Mouse (Mus musculus): ENCODE results near the gene Elane. TPM values are rescaled to one million over a fixed set of nuclear protein-coding genes. Genes with fewer than 3 reads are reported as not detected.

The Elane gene
- not detected in 2 replicates for polyA plus RNA-seq (2016; fragmentation: Nextera tagmentation; extraction: Ambion mirVana)

DNA sequence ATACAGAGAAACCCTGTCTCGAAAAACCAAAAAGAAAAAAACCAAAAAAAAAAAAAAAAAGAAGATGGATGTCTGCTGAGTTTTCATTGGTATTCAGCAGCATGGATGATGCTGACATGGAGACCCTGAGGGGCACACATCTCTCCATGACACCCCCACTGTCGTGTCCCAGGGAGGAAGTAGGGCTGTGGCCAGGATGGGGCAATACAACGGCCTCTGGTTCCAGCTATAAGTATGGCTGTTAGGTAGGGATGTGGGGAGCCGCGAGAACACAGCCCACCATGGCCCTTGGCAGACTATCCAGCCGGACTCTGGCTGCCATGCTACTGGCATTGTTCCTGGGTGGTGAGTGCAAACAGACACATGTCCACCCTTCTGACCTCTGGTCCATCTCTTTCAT lies at the start of gene Elane:
Gene Elane, plus strand, starts transcription at position 194 of the 400 bp plus-strand sequence.
- 82% methylated on average over 6 of the region's 6 CpGs for WGBS
- no peaks in the 10 kb centered on the region for H3K36me3 ChIP-seq
- no peak within 1 kb of the TSS for H3K9ac ChIP-seq (replicated peaks)
- no peak within 1 kb of the TSS for H3K4me2 ChIP-seq
- no peak for ATAC-seq (ENCODE audit: insufficient number of reproducible peaks, insufficient read depth, low FRiP score, low TSS enrichment, low read depth)
- H3K27me3 ChIP-seq, result peaks cover 31% of the 10 kb centered on the region
- H3K9me3 ChIP-seq, result no peaks in the 10 kb centered on the region
- H3K4me3 ChIP-seq (replicated peaks), result no peak within 1 kb of the TSS
- H3K27ac ChIP-seq, result no peak within 1 kb of the TSS
- peaks cover 21% of the 10 kb centered on the region for H3K4me1 ChIP-seq (replicated peaks)

DNA sequence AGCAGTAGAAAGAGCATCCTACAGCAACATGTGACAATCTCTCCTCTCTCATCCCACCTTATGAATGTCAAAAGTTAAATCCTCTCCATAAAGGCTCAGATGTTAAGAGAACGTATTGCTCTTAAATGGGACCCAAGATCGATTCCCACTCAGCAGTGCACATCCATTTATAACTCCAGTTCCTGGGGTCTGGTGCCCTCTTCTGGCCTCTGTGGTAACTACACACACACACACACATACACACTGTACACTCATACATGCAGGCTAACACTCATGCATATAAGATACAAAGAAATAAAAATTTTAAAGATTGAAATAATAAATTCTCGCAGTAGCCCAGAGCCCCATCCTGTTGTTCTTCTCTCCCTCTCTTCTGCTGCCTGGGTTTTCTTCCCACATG lies 49.1 kb upstream of the Elane start:
- no peak for ATAC-seq (ENCODE audit: insufficient number of reproducible peaks, insufficient read depth, low FRiP score, low TSS enrichment, low read depth)
- no peak overlapping the region for H3K9ac ChIP-seq (replicated peaks)
- H3K9me3 ChIP-seq, result 0 out of 2 replicates have a peak, but pooled peaks cover 5% of the 10 kb centered on the region
- H3K4me3 ChIP-seq (replicated peaks), result no peak overlapping the region
- 98% methylated on average over 3 of the region's 3 CpGs for WGBS
- no peak overlapping the region for H3K4me2 ChIP-seq
- no peaks in the 10 kb centered on the region for H3K27me3 ChIP-seq
- H3K27ac ChIP-seq, result no peak overlapping the region
- peaks cover 12% of the 10 kb centered on the region for H3K4me1 ChIP-seq (replicated peaks)
- no peaks in the 10 kb centered on the region for H3K36me3 ChIP-seq

DNA sequence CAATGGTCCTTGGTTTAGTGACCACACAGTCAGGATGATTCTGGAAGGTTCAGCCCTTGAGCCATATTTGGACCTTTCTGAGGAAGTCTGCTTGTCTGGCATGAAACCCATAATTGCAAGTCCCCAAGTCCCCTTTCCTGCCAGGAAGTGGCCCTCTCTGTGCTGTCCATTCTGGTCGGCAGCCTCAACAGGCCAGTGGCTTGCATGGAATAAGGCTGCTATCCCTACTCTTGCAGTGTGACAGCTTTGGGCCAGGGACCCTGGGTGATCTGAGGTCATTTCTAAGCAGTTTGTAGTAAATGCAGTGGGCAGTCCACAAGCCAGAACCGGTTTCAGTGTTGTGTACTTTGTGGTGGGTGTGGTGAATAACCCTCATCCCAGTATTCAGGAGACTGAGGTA lies 47.9 kb upstream of the Elane start:
- WGBS, result 60% methylated on average over 2 of the region's 2 CpGs
- ATAC-seq (ENCODE audit: insufficient number of reproducible peaks, insufficient read depth, low FRiP score, low TSS enrichment, low read depth), result no peak
- H3K27ac ChIP-seq, result no peak overlapping the region
- H3K4me1 ChIP-seq (replicated peaks), result peaks cover 12% of the 10 kb centered on the region
- H3K27me3 ChIP-seq, result no peaks in the 10 kb centered on the region
- no peak overlapping the region for H3K9ac ChIP-seq (replicated peaks)
- H3K9me3 ChIP-seq, result 0 out of 2 replicates have a peak, but pooled peaks cover 5% of the 10 kb centered on the region
- H3K4me3 ChIP-seq (replicated peaks), result no peak overlapping the region
- H3K4me2 ChIP-seq, result no peak overlapping the region
- H3K36me3 ChIP-seq, result no peaks in the 10 kb centered on the region

DNA sequence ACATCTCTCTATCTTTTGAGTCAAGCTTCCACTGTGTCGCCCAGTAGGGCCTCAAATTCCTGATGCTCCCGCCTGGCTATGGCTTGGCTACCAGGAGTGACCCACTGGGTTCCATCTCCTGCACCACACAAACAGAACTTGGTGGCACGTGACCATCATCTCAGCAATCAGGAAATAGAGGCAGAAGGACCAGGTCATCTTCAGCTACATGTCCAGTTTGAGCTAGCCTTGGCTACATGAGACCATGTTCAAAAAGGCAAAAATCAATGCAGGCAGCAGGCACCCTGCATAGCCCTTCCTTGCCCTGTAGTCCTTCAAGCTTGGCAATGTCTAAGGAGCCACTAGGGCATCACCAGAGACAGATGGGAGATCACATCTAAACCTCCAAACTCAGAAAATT lies 46.0 kb upstream of the Elane start:
- H3K4me2 ChIP-seq, result peak overlapping the region; percentile 63
- H3K36me3 ChIP-seq, result no peaks in the 10 kb centered on the region
- H3K27me3 ChIP-seq, result no peaks in the 10 kb centered on the region
- no peak for ATAC-seq (ENCODE audit: insufficient number of reproducible peaks, insufficient read depth, low FRiP score, low TSS enrichment, low read depth)
- H3K9ac ChIP-seq (replicated peaks), result no peak overlapping the region
- 0 out of 2 replicates have a peak, but pooled peaks cover 5% of the 10 kb centered on the region for H3K9me3 ChIP-seq
- H3K27ac ChIP-seq, result peak overlapping the region; percentile 95
- 83% methylated on average over 3 of the region's 3 CpGs for WGBS
- peak overlapping the region; percentile 38; the same call in 1 of the 2 replicates for H3K4me3 ChIP-seq (replicated peaks)
- peaks cover 23% of the 10 kb centered on the region for H3K4me1 ChIP-seq (replicated peaks)

DNA sequence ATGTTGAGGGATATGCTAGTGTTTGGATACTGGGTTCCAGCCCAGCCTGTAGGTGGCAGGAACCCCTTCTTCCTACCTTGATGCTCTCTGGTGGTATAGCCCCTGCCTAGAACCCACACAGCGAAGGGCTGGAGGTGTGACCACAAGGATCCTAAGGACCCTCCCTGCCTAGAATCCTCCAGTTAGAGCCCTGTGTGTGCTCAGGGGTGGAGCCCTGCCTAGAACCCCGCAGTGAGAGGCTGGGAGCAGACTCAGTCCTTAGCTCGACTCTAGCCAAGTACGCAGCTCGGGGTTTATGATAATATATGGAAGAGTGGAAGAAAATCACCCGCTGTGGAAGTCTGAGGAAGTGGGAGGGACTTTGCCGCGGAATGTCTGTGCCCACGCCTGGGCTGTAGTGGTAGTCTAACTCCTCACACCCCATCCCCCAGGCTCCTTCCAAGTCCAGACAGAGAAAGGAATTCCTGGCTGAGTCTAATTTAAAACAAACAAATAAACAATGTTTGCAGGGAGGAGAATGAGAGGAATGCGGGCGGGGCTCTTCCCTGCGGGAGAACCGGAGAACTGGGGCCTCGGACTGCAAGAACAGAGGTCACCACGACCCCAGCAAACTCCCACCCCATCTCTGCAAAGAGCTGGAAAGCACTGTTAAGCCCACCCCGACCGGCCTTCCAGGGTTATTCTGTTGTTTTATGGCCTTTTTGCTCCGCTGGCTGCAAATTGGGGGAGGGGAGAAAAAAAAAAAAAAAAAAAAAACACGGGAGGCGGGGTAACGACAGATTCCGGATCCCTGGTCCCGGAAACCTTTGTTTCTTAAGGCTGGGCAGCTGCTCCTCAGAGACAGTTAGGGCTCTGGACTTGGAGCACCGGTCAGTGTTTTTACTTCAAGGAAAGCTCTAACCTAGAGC lies 45.1 kb upstream of the Elane start:
- Histone ChIP-seq H3K27ac (peak overlapping the region; percentile 95), H3K27me3 (no peaks in the 10 kb centered on the region), H3K4me3 (replicated peaks) (peak overlapping the region; percentile 38), H3K36me3 (no peaks in the 10 kb centered on the region), H3K9ac (replicated peaks) (peak overlapping the region; percentile 57), H3K4me2 (peak overlapping the region; percentile 63), H3K4me1 (replicated peaks) (peaks cover 27% of the 10 kb centered on the region), H3K9me3 (0 out of 2 replicates have a peak, but pooled peaks cover 5% of the 10 kb centered on the region)
- under 1% methylated on average over 24 of the region's 24 CpGs for WGBS
- ATAC-seq (ENCODE audit: insufficient number of reproducible peaks, insufficient read depth, low FRiP score, low TSS enrichment, low read depth), result peak; percentile 93

GRCm38 (mm10) chr10:79842322-79842721 lies 43.7 kb upstream of the Elane start:
- 78% methylated on average over 3 of the region's 3 CpGs for WGBS
- H3K4me3 ChIP-seq (replicated peaks), result no peak overlapping the region
- H3K27ac ChIP-seq, result peak overlapping the region; percentile 13; the same call in 1 of the 2 replicates
- no peaks in the 10 kb centered on the region for H3K27me3 ChIP-seq
- no peak overlapping the region for H3K4me2 ChIP-seq
- H3K4me1 ChIP-seq (replicated peaks), result peaks cover 27% of the 10 kb centered on the region
- no peaks in the 10 kb centered on the region for H3K9me3 ChIP-seq
- no peak for ATAC-seq (ENCODE audit: insufficient number of reproducible peaks, insufficient read depth, low FRiP score, low TSS enrichment, low read depth)
- no peaks in the 10 kb centered on the region for H3K36me3 ChIP-seq
- H3K9ac ChIP-seq (replicated peaks), result no peak overlapping the region

- WGBS, result 72% methylated on average over 6 of the region's 6 CpGs
- Histone ChIP-seq H3K4me1 (replicated peaks) (peaks cover 27% of the 10 kb centered on the region), H3K36me3 (no peaks in the 10 kb centered on the region), H3K27me3 (no peaks in the 10 kb centered on the region), H3K9me3 (no peaks in the 10 kb centered on the region), H3K4me2 (no peak overlapping the region), H3K27ac (0 out of 2 replicates have a peak overlapping the region, but pooled peaks have one; percentile 12), H3K4me3 (replicated peaks) (no peak overlapping the region), H3K9ac (replicated peaks) (peak overlapping the region; percentile 40; the same call in 1 of the 2 replicates)
- no peak for ATAC-seq (ENCODE audit: insufficient number of reproducible peaks, insufficient read depth, low FRiP score, low TSS enrichment, low read depth)
Measured at GRCm38 (mm10) chr10:79843476-79843875, 42.6 kb upstream of the Elane start.

GRCm38 (mm10) chr10:79846553-79846952 lies 39.5 kb upstream of the Elane start:
- no peak overlapping the region for H3K4me3 ChIP-seq (replicated peaks)
- peaks cover 23% of the 10 kb centered on the region for H3K4me1 ChIP-seq (replicated peaks)
- H3K36me3 ChIP-seq, result peaks cover 3% of the 10 kb centered on the region; the same call in 1 of the 2 replicates
- H3K27me3 ChIP-seq, result no peaks in the 10 kb centered on the region
- H3K4me2 ChIP-seq, result no peak overlapping the region
- H3K27ac ChIP-seq, result no peak overlapping the region
- WGBS, result 49% methylated on average over 5 of the region's 5 CpGs
- ATAC-seq (ENCODE audit: insufficient number of reproducible peaks, insufficient read depth, low FRiP score, low TSS enrichment, low read depth), result no peak
- no peaks in the 10 kb centered on the region for H3K9me3 ChIP-seq
- H3K9ac ChIP-seq (replicated peaks), result no peak overlapping the region

DNA sequence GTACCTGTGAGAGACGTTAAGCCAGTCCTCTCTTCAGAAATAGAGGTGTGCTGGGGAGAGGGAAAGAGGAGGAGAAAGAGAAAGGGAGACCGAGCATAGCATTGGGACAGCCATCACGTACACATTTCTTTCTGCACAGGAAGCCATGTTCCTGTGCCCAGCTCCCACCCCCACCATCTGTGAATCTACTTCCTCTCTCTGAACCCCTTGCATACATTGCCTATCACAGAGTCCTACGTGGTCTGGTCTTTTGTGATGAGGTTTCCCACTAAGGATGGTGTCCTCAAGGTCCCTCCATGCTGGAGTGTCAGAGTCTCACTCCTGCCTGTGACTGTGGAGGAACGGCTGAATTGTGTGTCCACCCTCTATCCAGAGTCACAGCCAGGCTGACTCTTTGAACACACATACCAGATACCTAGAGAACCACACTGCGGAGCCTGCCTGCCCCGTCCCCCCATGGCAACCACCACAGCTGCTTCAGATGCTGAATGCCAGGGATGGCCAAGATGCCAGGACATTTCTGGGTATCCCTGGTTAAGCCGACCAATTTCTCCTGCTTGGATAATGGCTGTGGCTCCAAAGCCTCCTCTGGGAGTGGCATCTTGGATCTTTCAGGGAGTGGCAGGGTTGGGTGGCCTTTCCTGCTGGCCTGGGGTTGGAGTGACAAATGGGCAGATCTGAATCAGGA lies 36.0 kb upstream of the Elane start:
- Histone ChIP-seq H3K4me2 (no peak overlapping the region), H3K9me3 (no peaks in the 10 kb centered on the region), H3K27ac (peak overlapping the region; percentile 3; the same call in 1 of the 2 replicates), H3K36me3 (peaks cover 3% of the 10 kb centered on the region; the same call in 1 of the 2 replicates), H3K4me1 (replicated peaks) (peaks cover 26% of the 10 kb centered on the region), H3K27me3 (no peaks in the 10 kb centered on the region), H3K9ac (replicated peaks) (no peak overlapping the region), H3K4me3 (replicated peaks) (no peak overlapping the region)
- ATAC-seq (ENCODE audit: insufficient number of reproducible peaks, insufficient read depth, low FRiP score, low TSS enrichment, low read depth), result no peak
- 76% methylated on average over 8 of the region's 8 CpGs for WGBS

GRCm38 (mm10) chr10:79851653-79852052 lies 34.4 kb upstream of the Elane start:
- Histone ChIP-seq H3K27me3 (no peaks in the 10 kb centered on the region), H3K27ac (peak overlapping the region; percentile 100), H3K4me1 (replicated peaks) (peaks cover 33% of the 10 kb centered on the region), H3K9ac (replicated peaks) (peak overlapping the region; percentile 73), H3K36me3 (peaks cover 8% of the 10 kb centered on the region), H3K4me3 (replicated peaks) (peak overlapping the region; percentile 99; the same call in 1 of the 2 replicates), H3K4me2 (peak overlapping the region; percentile 100), H3K9me3 (no peaks in the 10 kb centered on the region)
- ATAC-seq (ENCODE audit: insufficient number of reproducible peaks, insufficient read depth, low FRiP score, low TSS enrichment, low read depth), result no peak
- WGBS, result 78% methylated on average over 3 of the region's 3 CpGs
